Mouse (Mus musculus): ENCODE measurements at regions not wholly inside any gene's neighbourhood (a gene's known extent, or its start where the extent isn't known, plus 50 kb on each side); places are given as distances from the start of the nearest gene placed in this dataset.

GRCm38 (mm10) chr1:35782668-35783067 is 285.5 kb upstream of the Hs6st1 start:
- H3K27ac ChIP-seq (ENCODE audit: insufficient read depth, low read length) = no peak overlapping the region
- TF ChIP-seq CTCF (IDR thresholded peaks at IDR 0.05; ENCODE audit: extremely low read depth, insufficient read depth, low read length) = no peak
- TF ChIP-seq POLR2A (IDR thresholded peaks at IDR 0.05; ENCODE audit: extremely low read depth, insufficient read depth, low read length) = no peak
- no peaks in the 10 kb centered on the region for H3K4me1 ChIP-seq (ENCODE audit: control insufficient read depth, insufficient read depth, low read length)
- no peak overlapping the region for H3K4me3 ChIP-seq (ENCODE audit: insufficient read depth, low read length)

GRCm38 (mm10) chr1:35783427-35783826 is 284.8 kb upstream of the Hs6st1 start:
- TF ChIP-seq CTCF (IDR thresholded peaks at IDR 0.05; ENCODE audit: extremely low read depth, insufficient read depth, low read length) (no peak), POLR2A (IDR thresholded peaks at IDR 0.05; ENCODE audit: extremely low read depth, insufficient read depth, low read length) (no peak)
- no peak overlapping the region for H3K4me3 ChIP-seq (ENCODE audit: insufficient read depth, low read length)
- H3K27ac ChIP-seq (ENCODE audit: insufficient read depth, low read length) = no peak overlapping the region
- H3K4me1 ChIP-seq (ENCODE audit: control insufficient read depth, insufficient read depth, low read length) = no peaks in the 10 kb centered on the region

GRCm38 (mm10) chr1:35786241-35786640 is 282.0 kb upstream of the Hs6st1 start:
- TF ChIP-seq POLR2A (IDR thresholded peaks at IDR 0.05; ENCODE audit: extremely low read depth, insufficient read depth, low read length) = no peak
- TF ChIP-seq CTCF (IDR thresholded peaks at IDR 0.05; ENCODE audit: extremely low read depth, insufficient read depth, low read length) = no peak
- Histone ChIP-seq H3K4me3 (ENCODE audit: insufficient read depth, low read length) (no peak overlapping the region), H3K27ac (ENCODE audit: insufficient read depth, low read length) (no peak overlapping the region), H3K4me1 (ENCODE audit: control insufficient read depth, insufficient read depth, low read length) (no peaks in the 10 kb centered on the region)

- Histone ChIP-seq H3K4me1 (ENCODE audit: control insufficient read depth, insufficient read depth, low read length) (no peaks in the 10 kb centered on the region), H3K4me3 (ENCODE audit: insufficient read depth, low read length) (no peak overlapping the region), H3K27ac (ENCODE audit: insufficient read depth, low read length) (no peak overlapping the region)
- no peak for TF ChIP-seq POLR2A (IDR thresholded peaks at IDR 0.05; ENCODE audit: extremely low read depth, insufficient read depth, low read length)
- no peak for TF ChIP-seq CTCF (IDR thresholded peaks at IDR 0.05; ENCODE audit: extremely low read depth, insufficient read depth, low read length)
Observed at GRCm38 (mm10) chr1:35786668-35787213, 281.5 kb upstream of the Hs6st1 start.

GRCm38 (mm10) chr1:35797064-35797463 is 271.1 kb upstream of the Hs6st1 start:
- no peak overlapping the region for H3K4me3 ChIP-seq (ENCODE audit: insufficient read depth, low read length)
- no peak for TF ChIP-seq CTCF (IDR thresholded peaks at IDR 0.05; ENCODE audit: extremely low read depth, insufficient read depth, low read length)
- TF ChIP-seq POLR2A (IDR thresholded peaks at IDR 0.05; ENCODE audit: extremely low read depth, insufficient read depth, low read length) = no peak
- no peaks in the 10 kb centered on the region for H3K4me1 ChIP-seq (ENCODE audit: control insufficient read depth, insufficient read depth, low read length)
- no peak overlapping the region for H3K27ac ChIP-seq (ENCODE audit: insufficient read depth, low read length)

GRCm38 (mm10) chr1:35797526-35797925 is 270.7 kb upstream of the Hs6st1 start:
- TF ChIP-seq POLR2A (IDR thresholded peaks at IDR 0.05; ENCODE audit: extremely low read depth, insufficient read depth, low read length) = no peak
- TF ChIP-seq CTCF (IDR thresholded peaks at IDR 0.05; ENCODE audit: extremely low read depth, insufficient read depth, low read length) = no peak
- H3K27ac ChIP-seq (ENCODE audit: insufficient read depth, low read length) = no peak overlapping the region
- H3K4me1 ChIP-seq (ENCODE audit: control insufficient read depth, insufficient read depth, low read length) = no peaks in the 10 kb centered on the region
- H3K4me3 ChIP-seq (ENCODE audit: insufficient read depth, low read length) = no peak overlapping the region

- no peak for TF ChIP-seq POLR2A (IDR thresholded peaks at IDR 0.05; ENCODE audit: extremely low read depth, insufficient read depth, low read length)
- TF ChIP-seq CTCF (IDR thresholded peaks at IDR 0.05; ENCODE audit: extremely low read depth, insufficient read depth, low read length) = no peak
- peaks cover 3% of the 10 kb centered on the region for H3K4me1 ChIP-seq (ENCODE audit: control insufficient read depth, insufficient read depth, low read length)
- H3K4me3 ChIP-seq (ENCODE audit: insufficient read depth, low read length) = no peak overlapping the region
- H3K27ac ChIP-seq (ENCODE audit: insufficient read depth, low read length) = no peak overlapping the region
Observed at GRCm38 (mm10) chr1:35805546-35805945, 262.7 kb upstream of the Hs6st1 start.

- TF ChIP-seq CTCF (IDR thresholded peaks at IDR 0.05; ENCODE audit: extremely low read depth, insufficient read depth, low read length) = no peak
- TF ChIP-seq POLR2A (IDR thresholded peaks at IDR 0.05; ENCODE audit: extremely low read depth, insufficient read depth, low read length) = no peak
Observed at GRCm38 (mm10) chr1:35806329-35806728, 261.9 kb upstream of the Hs6st1 start.

GRCm38 (mm10) chr1:35806731-35807130 is 261.5 kb upstream of the Hs6st1 start:
- TF ChIP-seq CTCF (IDR thresholded peaks at IDR 0.05; ENCODE audit: extremely low read depth, insufficient read depth, low read length) (no peak), POLR2A (IDR thresholded peaks at IDR 0.05; ENCODE audit: extremely low read depth, insufficient read depth, low read length) (no peak)
- H3K4me3 ChIP-seq (ENCODE audit: insufficient read depth, low read length) = no peak overlapping the region
- H3K4me1 ChIP-seq (ENCODE audit: control insufficient read depth, insufficient read depth, low read length) = peaks cover 3% of the 10 kb centered on the region
- no peak overlapping the region for H3K27ac ChIP-seq (ENCODE audit: insufficient read depth, low read length)

More at GRCm38 (mm10) chr1:35806329-35806728, 261.9 kb upstream of the Hs6st1 start:
- H3K4me1 ChIP-seq (ENCODE audit: control insufficient read depth, insufficient read depth, low read length) = peaks cover 3% of the 10 kb centered on the region
- H3K4me3 ChIP-seq (ENCODE audit: insufficient read depth, low read length) = no peak overlapping the region
- no peak overlapping the region for H3K27ac ChIP-seq (ENCODE audit: insufficient read depth, low read length)

GRCm38 (mm10) chr1:35808894-35809293 is 259.3 kb upstream of the Hs6st1 start:
- H3K4me1 ChIP-seq (ENCODE audit: control insufficient read depth, insufficient read depth, low read length) = peaks cover 3% of the 10 kb centered on the region
- TF ChIP-seq POLR2A (IDR thresholded peaks at IDR 0.05; ENCODE audit: extremely low read depth, insufficient read depth, low read length) = no peak
- TF ChIP-seq CTCF (IDR thresholded peaks at IDR 0.05; ENCODE audit: extremely low read depth, insufficient read depth, low read length) = 0 out of 2 replicates have a peak, but pooled peaks have one; percentile 16
- H3K4me3 ChIP-seq (ENCODE audit: insufficient read depth, low read length) = no peak overlapping the region
- no peak overlapping the region for H3K27ac ChIP-seq (ENCODE audit: insufficient read depth, low read length)
